Mouse (Mus musculus): Measurements from ENCODE around the gene Olfr520.
"Not testable (repeated sequence)": the region's sequence is repeated elsewhere in the genome, so short reads cannot be mapped to it uniquely, and the experiment has no call there.

Olfr520 gene

GRCm38 (mm10) chr7:99711166-99711565 is 18.9 kb upstream of the Olfr520 start, which contains the start of gene Slco2b1:
TSS of gene Slco2b1 (minus strand) at chr7:99711340.
- no peak for DNase-seq (ENCODE audit: low spot score)

- DNase-seq (ENCODE audit: low spot score), result no peak
Observed at GRCm38 (mm10) chr7:99712431-99712830, 17.6 kb upstream of the Olfr520 start.

- DNase-seq (ENCODE audit: low spot score), result no peak
Observed at GRCm38 (mm10) chr7:99716536-99716935, 13.5 kb upstream of the Olfr520 start.

- DNase-seq (ENCODE audit: low spot score), result no peak
Observed at GRCm38 (mm10) chr7:99734612-99735011, 4.5 kb downstream of the Olfr520 start.

GRCm38 (mm10) chr7:99735491-99735890 is 5.4 kb downstream of the Olfr520 start:
- DNase-seq (ENCODE audit: low spot score), result not testable (repeated sequence)

GRCm38 (mm10) chr7:99739276-99739675 is 9.2 kb downstream of the Olfr520 start:
- no peak for DNase-seq (ENCODE audit: low spot score)

GRCm38 (mm10) chr7:99763207-99763606 is 33.1 kb downstream of the Olfr520 start, which contains the start of gene Olfr521:
TSS of gene Olfr521 (plus strand) at chr7:99763507.
- no peak for DNase-seq (ENCODE audit: low spot score)

GRCm38 (mm10) chr7:99781385-99781784 is 51.3 kb downstream of the Olfr520 start:
- no peak for DNase-seq (ENCODE audit: low spot score)

- no peak for DNase-seq (ENCODE audit: low spot score)
Observed at GRCm38 (mm10) chr7:99781916-99782315, 51.8 kb downstream of the Olfr520 start.

- DNase-seq (ENCODE audit: low spot score), result no peak
Observed at GRCm38 (mm10) chr7:99783421-99783820, 53.3 kb downstream of the Olfr520 start.

GRCm38 (mm10) chr7:99785553-99785952 is 55.5 kb downstream of the Olfr520 start:
- no peak for DNase-seq (ENCODE audit: low spot score)
